ENCODE assay signal across 8 mouse cellular contexts in the genomic region with DNA sequence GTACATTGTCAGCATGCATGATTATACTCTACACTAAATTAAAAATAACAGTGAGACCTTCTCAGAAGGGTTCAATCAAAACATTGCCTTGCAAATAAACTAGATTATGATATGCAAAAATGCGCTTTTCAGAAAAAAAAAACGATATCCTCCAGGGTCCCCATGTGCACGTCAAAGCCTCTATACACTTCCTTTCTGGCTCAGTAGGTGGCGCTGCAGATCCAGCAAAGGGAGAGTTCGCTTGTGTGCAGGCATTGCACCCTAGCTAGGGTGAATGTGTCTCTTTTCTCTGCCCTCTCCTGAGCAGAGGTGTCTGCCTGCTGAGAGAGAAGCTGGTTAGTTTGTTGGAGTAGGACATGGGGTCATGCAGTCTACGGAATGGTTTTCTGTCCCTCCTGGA.
DNase-seq lines count a peak whose midpoint lies in the region; ATAC-seq and TF ChIP-seq lines count a peak whose summit lies in the region.

No protein-coding gene starts in this region.

- no peak overlapping the region for H3K4me3 ChIP-seq in G1E (ENCODE audit: low read depth, low read length)
- no peak overlapping the region for H3K4me3 ChIP-seq in forebrain, embryonic 16.5 days (replicated peaks; ENCODE audit: low read length)
- H3K4me3 ChIP-seq in hindbrain, embryonic 10.5 days: no peak overlapping the region

- no peak overlapping the region for H3K9ac ChIP-seq in forebrain, embryonic 16.5 days (replicated peaks; ENCODE audit: low read depth, low read length)

- H3K27ac ChIP-seq in forebrain, embryonic 16.5 days (ENCODE audit: low read length): no peak overlapping the region
- H3K27ac ChIP-seq in hindbrain, embryonic 10.5 days: no peak overlapping the region

- no peaks in the 10 kb centered on the region for H3K9me3 ChIP-seq in G1E (replicated peaks)
- no peaks in the 10 kb centered on the region for H3K9me3 ChIP-seq in forebrain, embryonic 16.5 days (ENCODE audit: control insufficient read depth, low read length)
- H3K9me3 ChIP-seq in hindbrain, embryonic 10.5 days: no peaks in the 10 kb centered on the region

- TF ChIP-seq CTCF in G1E (IDR thresholded peaks at IDR 0.05; ENCODE audit: low read depth, low read length): peak; percentile 82

- peaks cover 31% of the 10 kb centered on the region for H3K4me1 ChIP-seq in G1E (ENCODE audit: insufficient read depth, low read depth, low read length)
- no peaks in the 10 kb centered on the region for H3K4me1 ChIP-seq in forebrain, embryonic 16.5 days (replicated peaks; ENCODE audit: control insufficient read depth, insufficient read depth, low read length)
- H3K4me1 ChIP-seq in hindbrain, embryonic 10.5 days (replicated peaks): 0 out of 2 replicates have a peak, but pooled peaks cover 2% of the 10 kb centered on the region

- peaks cover 12% of the 10 kb centered on the region for H3K27me3 ChIP-seq in G1E (ENCODE audit: insufficient read depth, low read length)
- H3K27me3 ChIP-seq in forebrain, embryonic 16.5 days (replicated peaks; ENCODE audit: control insufficient read depth, insufficient read depth, low read length): 0 out of 2 replicates have a peak, but pooled peaks cover 2% of the 10 kb centered on the region
- peaks cover 3% of the 10 kb centered on the region for H3K27me3 ChIP-seq in hindbrain, embryonic 10.5 days (ENCODE audit: insufficient read depth, poor library complexity, severe bottlenecking)

- 0 out of 2 replicates have a peak, but pooled peaks have one; percentile 35 for ATAC-seq in G1E (ENCODE audit: extremely low read depth, insufficient number of reproducible peaks, low FRiP score, poor library complexity, severe bottlenecking)
- ATAC-seq in cerebellum, adult (ENCODE audit: insufficient number of reproducible peaks, low FRiP score, low TSS enrichment): peak; percentile 78
- ATAC-seq in forebrain, embryonic 16.5 days: peak; percentile 99

- WGBS in forebrain, embryonic 16.5 days: 7% methylated on average over 6 of the region's 6 CpGs
- WGBS in hindbrain, embryonic 10.5 days: 13% methylated on average over 6 of the region's 6 CpGs

- peak; percentile 19 for DNase-seq in G1E (ENCODE audit: low spot score)
- DNase-seq in hindbrain, embryonic 10.5 days (ENCODE audit: low spot score): peak; percentile 80
- peak; percentile 37 to 79 for DNase-seq in layer of hippocampus, adult 8-10 months (ENCODE audit: low spot score in 2 of 2)
- peak; percentile 88 for DNase-seq in lung, postnatal 10 days
- peak; percentile 72 for DNase-seq in ovary, postnatal 36 days (ENCODE audit: low spot score)
- peak; percentile 91 for DNase-seq in thymus, postnatal 14 days

- H3K36me3 ChIP-seq in G1E (replicated peaks): no peaks in the 10 kb centered on the region
- no peaks in the 10 kb centered on the region for H3K36me3 ChIP-seq in forebrain, embryonic 16.5 days (ENCODE audit: control insufficient read depth, insufficient read depth)
- no peaks in the 10 kb centered on the region for H3K36me3 ChIP-seq in hindbrain, embryonic 10.5 days

- no peak overlapping the region for H3K4me2 ChIP-seq in forebrain, embryonic 16.5 days (ENCODE audit: low read length)

Comparison
In these comparisons a context has a peak if more than half of its experiments do, and no peak if none do; other contexts are left out.
1. ATAC-seq: peak in every context shown above with its lines; median percentile 99 in forebrain, embryonic 16.5 days; 78 in cerebellum, adult; 35 in G1E.
2. DNase-seq: peak in every context shown above with its lines; median percentile 91 in thymus, postnatal 14 days; 88 in lung, postnatal 10 days; 80 in hindbrain, embryonic 10.5 days; 72 in ovary, postnatal 36 days; 58 in layer of hippocampus, adult 8-10 months; 19 in G1E.